Mouse (Mus musculus): ENCODE results near the gene Stk17b. TPM values are rescaled to one million over a fixed set of nuclear protein-coding genes. Genes with fewer than 3 reads are reported as not detected.
A peak's percentile ranks its signal among the peaks of the same experiment; 100 is the strongest.

The Stk17b gene
- polyA plus RNA-seq, 1 experiment = 7.1 TPM

DNA sequence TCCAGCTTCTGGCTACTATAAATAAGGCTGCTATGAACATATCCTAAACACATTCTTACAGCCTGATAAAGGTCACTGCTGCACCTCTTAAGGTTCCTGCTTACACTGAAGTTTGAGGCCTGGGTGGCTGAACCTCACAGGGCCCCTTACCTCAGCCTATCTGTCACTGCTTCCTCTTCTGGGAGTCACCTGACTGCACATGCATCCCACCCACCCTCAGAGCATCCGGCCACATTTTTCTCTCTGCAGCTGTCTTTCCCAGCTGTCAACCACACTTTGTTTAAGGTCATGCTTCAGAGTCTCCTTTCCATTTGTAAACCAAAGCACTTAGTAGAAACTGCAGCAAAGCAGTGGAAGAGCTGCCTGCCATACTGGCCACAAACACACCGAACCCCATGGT lies 6.3 kb upstream of the Stk17b start:
- Histone ChIP-seq H3K4me1 (ENCODE audit: control insufficient read depth, insufficient read depth, low read length) (no peaks in the 10 kb centered on the region), H3K4me3 (ENCODE audit: insufficient read depth, low read length) (no peak overlapping the region), H3K27ac (ENCODE audit: insufficient read depth, low read length) (no peak overlapping the region)
- TF ChIP-seq POLR2A (IDR thresholded peaks at IDR 0.05; ENCODE audit: extremely low read depth, insufficient read depth, low read length) (no peak), CTCF (IDR thresholded peaks at IDR 0.05; ENCODE audit: extremely low read depth, insufficient read depth, low read length) (no peak)

DNA sequence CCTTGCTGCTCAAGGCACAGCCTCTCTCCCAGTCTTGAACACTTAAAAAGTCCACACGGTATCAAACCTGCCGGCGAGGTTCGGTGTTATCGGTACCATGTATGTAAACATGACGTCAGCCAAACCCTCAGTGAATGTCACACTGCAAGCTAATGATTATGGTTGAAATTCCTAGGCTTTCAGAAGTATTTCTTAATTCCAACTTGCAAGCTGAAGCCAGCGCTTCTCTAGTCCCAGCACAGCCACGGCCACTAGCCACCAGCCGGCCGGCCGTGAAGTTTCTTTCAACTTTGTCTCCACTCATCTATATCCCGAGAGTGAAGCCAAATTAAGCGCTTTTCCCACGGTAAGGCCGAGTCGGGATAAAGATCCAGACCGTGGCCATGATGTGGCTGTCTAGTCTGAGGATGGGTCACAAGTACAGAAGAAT lies 718 bp downstream of the Stk17b start:
- peak overlapping the region; percentile 84; the same call in 1 of the 2 replicates for H3K27ac ChIP-seq (ENCODE audit: insufficient read depth, low read length)
- TF ChIP-seq POLR2A (IDR thresholded peaks at IDR 0.05; ENCODE audit: extremely low read depth, insufficient read depth, low read length) (no peak), CTCF (IDR thresholded peaks at IDR 0.05; ENCODE audit: extremely low read depth, insufficient read depth, low read length) (no peak)
- H3K4me1 ChIP-seq (ENCODE audit: control insufficient read depth, insufficient read depth, low read length) = peaks cover 1% of the 10 kb centered on the region; the same call in 1 of the 2 replicates
- H3K4me3 ChIP-seq (ENCODE audit: insufficient read depth, low read length) = peak overlapping the region; percentile 73

DNA sequence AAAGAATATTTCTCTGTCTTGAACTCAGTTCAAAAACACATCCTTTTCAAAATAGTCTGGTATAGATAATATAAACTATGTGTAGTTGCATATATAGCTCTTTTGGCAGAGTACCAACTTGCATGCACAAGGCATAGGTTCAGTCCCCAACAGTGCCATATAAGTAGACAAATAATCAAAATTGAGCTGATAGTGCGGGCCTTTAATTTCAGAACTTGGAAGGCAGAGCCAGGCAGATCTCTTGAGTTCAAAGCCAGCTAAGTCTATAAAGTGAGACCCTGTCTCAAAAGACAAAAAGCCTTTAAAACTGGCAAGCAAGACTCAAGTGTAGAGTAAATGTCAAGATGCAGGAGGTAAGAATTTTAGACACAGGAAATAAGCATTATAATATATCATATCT lies 2.1 kb downstream of the Stk17b start:
- no peak overlapping the region for H3K27ac ChIP-seq (ENCODE audit: insufficient read depth, low read length)
- TF ChIP-seq POLR2A (IDR thresholded peaks at IDR 0.05; ENCODE audit: extremely low read depth, insufficient read depth, low read length) (no peak), CTCF (IDR thresholded peaks at IDR 0.05; ENCODE audit: extremely low read depth, insufficient read depth, low read length) (no peak)

DNA sequence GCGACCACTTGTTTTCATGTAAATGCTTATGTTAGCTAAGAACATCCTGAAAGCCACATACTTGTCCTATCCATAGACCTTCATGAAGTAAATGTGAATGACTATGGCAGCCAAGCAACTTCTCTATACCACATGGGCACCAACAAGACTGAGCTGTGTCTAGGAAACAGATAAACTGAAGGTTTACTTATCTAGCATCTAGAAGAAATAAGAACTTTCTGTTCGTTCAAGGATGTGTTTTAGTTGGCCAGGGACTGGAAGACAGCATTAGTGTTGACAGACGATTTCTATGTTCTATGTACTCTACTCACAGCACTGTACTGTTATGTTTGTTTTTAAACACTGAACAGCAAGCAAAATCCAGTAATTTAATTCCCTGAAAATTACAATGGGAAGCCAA lies 2.9 kb downstream of the Stk17b start:
- Histone ChIP-seq H3K4me3 (ENCODE audit: insufficient read depth, low read length) (no peak overlapping the region), H3K27ac (ENCODE audit: insufficient read depth, low read length) (no peak overlapping the region), H3K4me1 (ENCODE audit: control insufficient read depth, insufficient read depth, low read length) (peaks cover 1% of the 10 kb centered on the region; the same call in 1 of the 2 replicates)
- TF ChIP-seq CTCF (IDR thresholded peaks at IDR 0.05; ENCODE audit: extremely low read depth, insufficient read depth, low read length) = no peak
- no peak for TF ChIP-seq POLR2A (IDR thresholded peaks at IDR 0.05; ENCODE audit: extremely low read depth, insufficient read depth, low read length)

More for the DNA sequence above, 2.1 kb downstream of the Stk17b start:
- H3K4me3 ChIP-seq (ENCODE audit: insufficient read depth, low read length) = no peak overlapping the region
- peaks cover 1% of the 10 kb centered on the region; the same call in 1 of the 2 replicates for H3K4me1 ChIP-seq (ENCODE audit: control insufficient read depth, insufficient read depth, low read length)

DNA sequence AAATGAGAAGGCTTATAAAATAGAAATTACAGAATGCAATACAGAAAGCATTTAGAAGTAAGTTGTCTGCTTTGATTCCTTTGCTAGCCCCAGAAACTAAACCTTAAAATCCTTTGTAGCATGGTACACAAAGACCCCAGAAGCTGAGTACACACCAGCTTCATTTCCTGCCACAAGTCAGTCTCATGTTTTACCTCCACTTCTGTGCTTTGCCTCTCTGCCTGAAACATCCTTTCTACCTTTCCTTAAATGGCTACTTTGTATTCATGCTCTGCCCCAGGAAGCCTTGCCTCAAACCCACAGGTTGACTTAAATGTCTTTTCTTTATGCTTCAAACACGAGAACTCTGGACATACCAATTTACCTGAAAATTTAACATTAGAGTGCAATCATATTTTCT lies 3.7 kb downstream of the Stk17b start:
- H3K4me1 ChIP-seq (ENCODE audit: control insufficient read depth, insufficient read depth, low read length) = peaks cover 1% of the 10 kb centered on the region; the same call in 1 of the 2 replicates
- TF ChIP-seq CTCF (IDR thresholded peaks at IDR 0.05; ENCODE audit: extremely low read depth, insufficient read depth, low read length) (no peak), POLR2A (IDR thresholded peaks at IDR 0.05; ENCODE audit: extremely low read depth, insufficient read depth, low read length) (no peak)
- no peak overlapping the region for H3K27ac ChIP-seq (ENCODE audit: insufficient read depth, low read length)
- no peak overlapping the region for H3K4me3 ChIP-seq (ENCODE audit: insufficient read depth, low read length)

DNA sequence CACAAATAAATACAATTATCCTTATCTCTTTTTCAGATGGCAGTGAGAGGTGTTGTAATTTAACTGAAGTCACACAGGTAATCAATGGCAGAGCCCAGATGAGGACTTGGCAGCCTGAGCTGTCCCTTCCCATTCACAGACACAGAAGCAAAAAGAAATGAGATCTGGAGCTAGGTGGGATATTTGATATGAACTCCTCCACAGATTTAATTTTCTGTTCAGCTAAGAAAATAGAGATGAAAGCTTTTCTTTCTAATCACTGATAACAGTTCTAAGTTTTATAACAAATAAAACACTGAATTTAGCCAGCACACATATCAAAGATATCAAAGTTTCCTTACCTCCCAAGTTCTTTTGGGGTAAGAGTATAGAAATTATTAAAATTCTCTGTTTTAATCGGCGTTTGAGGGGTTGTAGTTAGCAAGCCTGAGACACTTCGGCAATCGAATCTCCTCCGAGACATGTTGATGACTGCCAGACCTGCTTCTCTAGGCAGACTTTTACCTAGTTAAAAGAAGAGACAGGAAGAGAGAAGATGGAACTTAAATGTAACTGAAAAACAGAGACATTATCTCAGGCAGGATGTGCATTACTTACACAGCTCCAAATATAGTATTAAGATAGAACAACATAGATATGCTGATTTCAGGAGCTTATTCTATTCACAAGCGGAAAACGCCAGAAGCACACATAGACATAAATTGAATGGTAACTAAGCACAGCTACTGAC lies 8.7 kb downstream of the Stk17b start:
- Histone ChIP-seq H3K4me3 (ENCODE audit: insufficient read depth, low read length) (no peak overlapping the region), H3K4me1 (ENCODE audit: control insufficient read depth, insufficient read depth, low read length) (no peaks in the 10 kb centered on the region), H3K27ac (ENCODE audit: insufficient read depth, low read length) (no peak overlapping the region)
- TF ChIP-seq CTCF (IDR thresholded peaks at IDR 0.05; ENCODE audit: extremely low read depth, insufficient read depth, low read length) (no peak), POLR2A (IDR thresholded peaks at IDR 0.05; ENCODE audit: extremely low read depth, insufficient read depth, low read length) (no peak)

DNA sequence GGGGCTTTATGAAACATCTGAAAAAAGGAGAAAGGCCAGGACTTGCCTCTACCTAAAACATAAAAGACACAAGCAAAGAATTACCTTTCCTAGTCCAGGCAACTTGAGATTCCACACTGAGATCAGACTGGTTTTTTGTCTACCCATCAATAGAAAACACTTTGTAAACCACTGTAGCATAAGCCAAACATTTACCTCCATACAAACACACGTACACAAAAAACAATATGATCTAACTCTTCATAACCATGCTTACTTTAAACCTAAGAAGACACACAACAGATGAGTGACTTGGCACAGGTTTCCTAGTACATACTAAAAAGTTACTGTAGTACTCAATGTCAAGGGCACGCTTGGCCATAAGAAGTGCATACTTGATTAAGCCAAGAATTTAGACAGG lies 9.5 kb downstream of the Stk17b start:
- Histone ChIP-seq H3K4me3 (ENCODE audit: insufficient read depth, low read length) (no peak overlapping the region), H3K27ac (ENCODE audit: insufficient read depth, low read length) (no peak overlapping the region), H3K4me1 (ENCODE audit: control insufficient read depth, insufficient read depth, low read length) (no peaks in the 10 kb centered on the region)
- TF ChIP-seq CTCF (IDR thresholded peaks at IDR 0.05; ENCODE audit: extremely low read depth, insufficient read depth, low read length) (no peak), POLR2A (IDR thresholded peaks at IDR 0.05; ENCODE audit: extremely low read depth, insufficient read depth, low read length) (no peak)

DNA sequence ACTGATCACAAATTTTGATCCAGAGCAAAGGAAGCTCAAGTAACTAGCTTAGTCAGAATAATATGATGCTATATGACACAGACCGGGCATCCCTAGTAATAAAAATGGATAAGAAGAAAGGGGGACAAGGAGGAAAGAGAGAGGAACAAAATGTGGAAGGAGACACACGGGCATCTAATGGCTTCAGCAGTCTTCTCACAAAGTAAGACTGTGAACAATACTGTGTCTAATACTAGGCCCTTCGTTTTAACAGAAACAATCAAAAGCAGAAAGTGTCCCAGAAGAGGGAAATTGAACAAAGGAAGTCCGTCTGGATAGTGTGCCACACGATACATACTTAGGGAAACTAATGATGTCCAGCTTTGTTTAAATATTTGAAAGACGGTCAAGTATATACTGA lies 10.0 kb downstream of the Stk17b start:
- Histone ChIP-seq H3K4me1 (ENCODE audit: control insufficient read depth, insufficient read depth, low read length) (no peaks in the 10 kb centered on the region), H3K27ac (ENCODE audit: insufficient read depth, low read length) (no peak overlapping the region), H3K4me3 (ENCODE audit: insufficient read depth, low read length) (no peak overlapping the region)
- TF ChIP-seq CTCF (IDR thresholded peaks at IDR 0.05; ENCODE audit: extremely low read depth, insufficient read depth, low read length) (no peak), POLR2A (IDR thresholded peaks at IDR 0.05; ENCODE audit: extremely low read depth, insufficient read depth, low read length) (no peak)

DNA sequence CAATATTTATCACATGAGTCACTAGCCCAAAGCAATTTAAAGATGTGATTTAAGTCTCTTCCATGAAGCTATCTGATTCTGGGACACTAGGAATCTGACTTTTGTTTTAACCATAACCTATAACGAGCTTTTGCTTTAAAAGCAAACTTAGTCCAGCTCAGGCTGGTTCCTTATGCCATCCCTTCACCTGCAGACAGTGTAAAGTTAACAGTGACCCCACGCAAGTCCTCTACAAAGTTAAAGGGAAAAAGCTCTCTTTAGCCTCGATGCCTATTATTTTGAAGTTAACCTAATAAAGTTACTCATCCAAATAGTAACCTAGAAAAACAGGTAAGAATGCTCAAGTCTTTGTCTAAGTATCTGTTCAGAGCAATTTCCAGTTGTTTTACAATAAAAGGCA lies 10.5 kb downstream of the Stk17b start:
- TF ChIP-seq CTCF (IDR thresholded peaks at IDR 0.05; ENCODE audit: extremely low read depth, insufficient read depth, low read length) (no peak), POLR2A (IDR thresholded peaks at IDR 0.05; ENCODE audit: extremely low read depth, insufficient read depth, low read length) (no peak)
- Histone ChIP-seq H3K4me1 (ENCODE audit: control insufficient read depth, insufficient read depth, low read length) (no peaks in the 10 kb centered on the region), H3K27ac (ENCODE audit: insufficient read depth, low read length) (no peak overlapping the region), H3K4me3 (ENCODE audit: insufficient read depth, low read length) (no peak overlapping the region)

DNA sequence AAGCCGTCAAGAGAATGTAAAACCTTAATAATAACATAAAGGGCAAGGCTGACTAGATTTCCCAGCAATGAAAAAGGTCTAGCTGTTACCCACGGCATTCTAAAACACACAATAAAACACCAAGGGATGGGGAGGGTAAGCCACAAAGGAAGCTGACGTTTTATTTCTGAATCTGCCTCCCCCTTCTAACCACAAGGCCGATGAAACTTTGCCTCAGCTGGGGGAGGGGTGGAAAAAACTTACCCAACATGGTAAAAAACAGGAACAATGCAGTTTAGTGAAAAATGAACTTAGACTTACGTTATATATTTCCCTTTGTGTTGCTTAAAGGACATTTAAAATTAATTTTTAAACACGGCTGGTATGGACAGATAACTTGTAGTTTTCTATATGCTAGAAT lies 11.0 kb downstream of the Stk17b start:
- TF ChIP-seq POLR2A (IDR thresholded peaks at IDR 0.05; ENCODE audit: extremely low read depth, insufficient read depth, low read length) = no peak
- no peak for TF ChIP-seq CTCF (IDR thresholded peaks at IDR 0.05; ENCODE audit: extremely low read depth, insufficient read depth, low read length)
- H3K4me1 ChIP-seq (ENCODE audit: control insufficient read depth, insufficient read depth, low read length) = no peaks in the 10 kb centered on the region
- H3K4me3 ChIP-seq (ENCODE audit: insufficient read depth, low read length) = no peak overlapping the region
- no peak overlapping the region for H3K27ac ChIP-seq (ENCODE audit: insufficient read depth, low read length)
